Mouse (Mus musculus): ENCODE measurements around the gene Gm29049. TPM values are rescaled to one million over a fixed set of nuclear protein-coding genes. Genes with fewer than 3 reads are reported as not detected.
"Not testable (repeated sequence)": the region's sequence is repeated elsewhere in the genome, so short reads cannot be mapped to it uniquely, and the experiment has no call there.

The Gm29049 gene
- polyA plus RNA-seq (2015; fragmentation: Nextera tagmentation; extraction: Ambion mirVana): not detected in 2 replicates

DNA sequence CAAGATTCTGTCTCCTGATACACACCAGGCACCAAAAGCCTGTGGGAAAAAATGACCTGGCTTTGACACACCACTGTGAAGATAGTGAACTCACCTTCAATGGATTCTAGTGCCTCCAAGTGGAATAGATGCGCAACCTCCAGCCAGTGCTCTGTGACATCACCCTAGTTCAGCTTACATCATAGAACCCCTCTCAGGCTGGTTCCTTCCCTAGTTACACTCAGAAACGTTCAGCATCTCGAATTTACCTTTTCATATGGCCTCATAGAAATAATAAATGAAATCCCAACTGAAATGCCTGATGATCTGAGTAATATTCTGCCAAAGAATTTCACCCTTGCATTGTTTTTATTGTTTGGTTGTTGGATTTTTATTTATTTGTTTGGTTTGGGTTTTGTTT lies at the start of gene Gm29049:
TSS of gene Gm29049 (minus strand) at position 101 of the 400 bp plus-strand sequence.
- not testable (repeated sequence) for H3K27ac ChIP-seq; H3K27me3 ChIP-seq; H3K36me3 ChIP-seq; H3K4me2 ChIP-seq (replicated peaks); H3K4me1 ChIP-seq (replicated peaks); H3K9me3 ChIP-seq; H3K9ac ChIP-seq (replicated peaks); ATAC-seq; H3K4me3 ChIP-seq (replicated peaks)
- 40% methylated on average over 1 of the region's 3 CpGs for WGBS

Other genes starting within 250 kb of the Gm29049 start
- gene Gm20825, start 74.3 kb upstream of the Gm29049 start, polyA plus RNA-seq (2015; fragmentation: Nextera tagmentation; extraction: Ambion mirVana): not detected in 2 replicates